Mouse (Mus musculus): ENCODE results near the gene Dnajc3.

DNA sequence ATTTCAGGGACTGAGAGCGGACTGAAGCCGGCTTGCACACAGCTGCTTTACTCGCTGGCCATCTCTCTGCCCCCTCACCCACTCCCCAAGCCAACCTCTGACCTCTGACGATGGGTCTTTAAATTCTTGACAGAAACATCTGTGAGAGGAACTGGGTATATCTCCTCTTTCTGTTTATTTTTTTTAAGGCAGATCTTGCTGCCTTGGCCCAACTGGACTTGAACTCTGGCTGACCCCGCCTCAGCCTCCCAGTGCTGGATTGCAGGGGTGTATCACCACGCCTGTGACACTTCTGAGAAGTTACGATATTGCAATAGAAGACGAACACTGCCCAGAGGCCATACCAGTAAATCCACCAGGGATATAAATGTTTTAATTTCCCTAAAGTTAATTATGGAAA, 27.9 kb upstream of the Dnajc3 start:
- no peak for TF ChIP-seq POLR2A (IDR thresholded peaks at IDR 0.05; ENCODE audit: low read depth, low read length)
- no peak for TF ChIP-seq USF2 (conservative IDR thresholded peaks at IDR 0.05; ENCODE audit: low read depth, low read length)
- TF ChIP-seq EP300 (IDR thresholded peaks at IDR 0.05; ENCODE audit: low read length) = no peak
- no peak for TF ChIP-seq CTCF (conservative IDR thresholded peaks at IDR 0.05 in 1 of 2, IDR thresholded peaks at IDR 0.05 in 1 of 2; ENCODE audit: low read depth in 2 of 2, low read length in 2 of 2)
- no peak for TF ChIP-seq USF1 (IDR thresholded peaks at IDR 0.05; ENCODE audit: low read depth, low read length)
- TF ChIP-seq TCF12 (IDR thresholded peaks at IDR 0.05; ENCODE audit: low read depth, low read length) = no peak
